Mouse (Mus musculus) frontal cortex, postnatal 25 days (tissue): Measurements from ENCODE around the gene Ltbp1.
"Not testable (repeated sequence)": the region's sequence is repeated elsewhere in the genome, so short reads cannot be mapped to it uniquely, and the experiment has no call there.

Experiments
- DNase-seq, 2 experiments: peaks; one replicate each; pipeline ENCODE4 v3.0.0; 2022; ENCODE audit warnings: low spot score in 2 of 2

Ltbp1 gene

DNA sequence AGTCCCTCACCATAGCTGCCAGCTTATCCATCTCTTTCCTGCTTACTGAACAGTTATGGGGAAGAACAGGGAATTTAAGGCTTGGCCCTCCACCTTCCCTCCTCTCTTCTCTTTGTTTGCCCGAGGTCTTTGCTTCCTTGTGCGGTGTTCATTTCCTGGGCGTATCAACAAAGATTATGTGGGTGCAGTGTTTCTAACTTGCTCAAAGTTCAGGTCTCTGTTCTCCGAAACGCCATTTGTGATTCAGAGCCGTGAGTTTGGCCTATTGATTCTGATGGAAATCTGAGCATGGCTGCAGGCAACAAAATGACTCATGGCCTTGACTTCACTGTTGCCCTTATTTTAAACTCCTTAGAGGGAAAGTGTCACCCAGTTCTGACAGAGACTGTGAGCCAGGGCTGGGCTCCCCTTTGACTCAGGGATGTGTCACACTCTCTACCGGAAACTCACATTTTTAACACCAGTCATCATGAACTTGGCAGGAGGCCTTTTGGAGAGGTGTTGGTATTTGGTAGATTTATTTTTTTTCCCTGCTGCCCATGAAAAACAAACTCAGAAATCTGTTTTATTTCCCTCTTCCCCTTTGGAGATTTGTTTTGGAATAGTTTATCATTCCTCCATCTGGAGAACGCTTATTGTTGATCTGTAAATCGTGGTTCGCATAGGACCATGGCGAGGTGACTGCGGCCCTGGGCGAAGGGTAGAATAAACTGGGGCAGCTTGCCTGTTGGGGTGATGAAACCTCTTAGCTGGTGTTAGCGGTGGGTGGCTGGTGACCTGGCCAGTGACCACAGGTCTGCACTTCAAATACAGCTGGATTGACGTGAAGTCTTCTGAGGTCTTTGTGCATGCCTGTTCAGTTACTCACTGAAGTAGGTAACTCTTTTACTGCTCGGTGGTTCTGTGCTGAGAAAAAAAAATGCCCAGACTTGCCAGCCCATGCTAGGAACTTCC is 105.2 kb downstream of the Ltbp1 start:
- DNase-seq, result no peak

- DNase-seq, result no peak
Observed at GRCm38 (mm10) chr17:75115594-75115993, 110.2 kb downstream of the Ltbp1 start.

- DNase-seq, result no peak
Observed at GRCm38 (mm10) chr17:75118896-75119295, 113.5 kb downstream of the Ltbp1 start.

DNA sequence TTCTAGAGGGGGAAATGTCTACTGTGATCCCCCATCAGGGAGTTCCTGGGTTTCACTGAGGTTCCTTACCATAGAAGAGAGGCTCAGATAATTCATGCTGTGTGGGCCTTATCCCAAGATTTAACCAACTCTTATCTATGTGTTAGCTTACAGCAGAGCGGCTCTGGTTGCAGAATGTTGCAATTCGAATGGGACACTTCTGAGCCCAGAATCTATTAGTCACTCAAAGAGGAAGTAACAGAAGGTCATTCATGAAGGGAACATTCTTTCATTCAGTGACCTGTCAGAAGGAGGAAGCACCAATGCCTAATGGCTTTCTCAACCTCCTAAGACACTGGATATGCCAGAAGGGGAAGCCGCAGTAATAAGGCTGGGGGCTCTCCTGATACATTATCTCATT is 114.1 kb downstream of the Ltbp1 start:
- DNase-seq, result no peak

- DNase-seq, result no peak
Observed at GRCm38 (mm10) chr17:75120071-75120470, 114.7 kb downstream of the Ltbp1 start.

GRCm38 (mm10) chr17:75122584-75123282 is 117.4 kb downstream of the Ltbp1 start:
- DNase-seq, result no peak

- no peak for DNase-seq
Observed at GRCm38 (mm10) chr17:75128337-75128935, 123.1 kb downstream of the Ltbp1 start.

- no peak for DNase-seq
Observed at GRCm38 (mm10) chr17:75133983-75134382, 128.6 kb downstream of the Ltbp1 start.

- DNase-seq, result no peak
Observed at GRCm38 (mm10) chr17:75139731-75140130, 134.4 kb downstream of the Ltbp1 start.

DNA sequence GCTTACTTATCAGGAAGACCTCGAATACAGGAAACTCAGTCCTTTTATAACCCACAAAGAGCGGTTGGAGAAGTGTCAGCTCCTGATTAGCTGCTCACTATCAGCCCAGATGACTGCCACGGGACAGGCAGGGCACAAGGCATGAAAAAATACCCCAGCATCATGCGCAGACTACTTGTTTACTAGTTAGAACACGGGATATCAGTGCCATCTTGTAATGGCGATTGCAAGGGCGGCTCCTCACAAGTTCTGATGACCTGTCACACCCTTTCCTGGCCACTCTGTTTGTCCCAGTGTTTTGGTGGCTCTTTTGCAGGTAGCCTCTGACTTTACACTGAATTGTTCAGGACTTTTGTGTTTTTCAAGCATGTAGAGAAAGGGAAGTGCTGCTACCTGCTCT is 137.5 kb downstream of the Ltbp1 start:
- not testable (repeated sequence) for DNase-seq

DNA sequence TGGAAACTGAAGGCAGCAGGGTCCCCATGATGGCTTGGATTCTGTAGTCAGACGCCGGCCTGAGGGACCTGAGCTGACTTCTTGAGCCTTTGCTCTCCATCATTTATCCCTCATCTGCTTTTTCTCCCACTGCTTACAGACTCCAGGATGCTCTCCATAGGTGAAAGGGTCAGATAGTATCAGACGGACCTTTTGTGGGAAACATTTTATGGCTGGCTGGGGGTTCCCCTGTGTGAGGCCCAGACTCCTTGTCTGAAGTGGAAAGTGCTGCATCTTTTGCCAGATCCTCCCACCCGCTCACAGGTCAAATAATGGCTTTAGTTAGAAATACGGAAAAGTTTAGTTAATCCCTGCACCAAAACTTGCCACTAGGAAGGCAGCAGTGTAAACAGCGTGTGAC is 138.6 kb downstream of the Ltbp1 start:
- no peak for DNase-seq

- no peak for DNase-seq
Observed at GRCm38 (mm10) chr17:75147218-75147617, 141.8 kb downstream of the Ltbp1 start.

- no peak for DNase-seq
Observed at GRCm38 (mm10) chr17:75151800-75152199, 146.4 kb downstream of the Ltbp1 start.

- DNase-seq, result no peak
Observed at GRCm38 (mm10) chr17:75153088-75153487, 147.7 kb downstream of the Ltbp1 start.

GRCm38 (mm10) chr17:75158385-75158784 is 153.0 kb downstream of the Ltbp1 start:
- no peak for DNase-seq

DNA sequence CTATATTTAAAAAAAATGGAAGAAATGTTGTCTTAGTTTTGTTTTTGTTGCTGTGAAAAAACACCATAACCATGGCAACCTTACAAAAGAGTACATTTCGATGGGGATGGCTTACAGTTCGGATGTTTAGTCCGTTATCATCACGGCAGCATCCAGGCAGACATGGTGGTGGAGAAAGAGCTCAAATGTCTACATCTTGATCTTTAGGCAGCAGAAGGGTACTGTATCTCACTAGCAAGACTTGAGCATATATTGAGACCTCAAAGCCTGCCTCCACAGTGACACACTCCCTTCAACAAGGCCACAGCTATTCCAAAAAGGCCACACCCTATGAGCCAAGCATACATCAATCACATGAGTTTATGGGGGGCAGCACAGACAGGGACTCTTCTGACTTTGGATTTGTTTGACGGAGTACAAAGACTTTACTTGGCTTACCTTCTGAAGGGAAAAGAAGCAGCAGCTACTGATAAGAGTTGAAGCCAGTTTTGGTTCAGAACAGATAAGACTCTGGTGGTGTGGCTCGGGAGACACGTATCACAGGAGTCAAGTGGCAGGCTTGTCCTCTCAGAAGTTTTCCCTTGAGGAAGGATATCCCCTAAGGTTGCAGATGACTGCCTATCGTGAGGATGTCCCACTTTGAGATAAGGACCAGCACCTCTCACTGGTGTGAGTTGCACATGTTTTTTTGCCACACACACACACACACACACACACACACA is 153.9 kb downstream of the Ltbp1 start:
- DNase-seq, result no peak

GRCm38 (mm10) chr17:75161062-75161461 is 155.7 kb downstream of the Ltbp1 start:
- DNase-seq, result no peak

GRCm38 (mm10) chr17:75161931-75162330 is 156.6 kb downstream of the Ltbp1 start:
- DNase-seq, result no peak

GRCm38 (mm10) chr17:75164566-75164965 is 159.2 kb downstream of the Ltbp1 start:
- no peak for DNase-seq

GRCm38 (mm10) chr17:75168572-75169200 is 163.3 kb downstream of the Ltbp1 start:
- no peak for DNase-seq

DNA sequence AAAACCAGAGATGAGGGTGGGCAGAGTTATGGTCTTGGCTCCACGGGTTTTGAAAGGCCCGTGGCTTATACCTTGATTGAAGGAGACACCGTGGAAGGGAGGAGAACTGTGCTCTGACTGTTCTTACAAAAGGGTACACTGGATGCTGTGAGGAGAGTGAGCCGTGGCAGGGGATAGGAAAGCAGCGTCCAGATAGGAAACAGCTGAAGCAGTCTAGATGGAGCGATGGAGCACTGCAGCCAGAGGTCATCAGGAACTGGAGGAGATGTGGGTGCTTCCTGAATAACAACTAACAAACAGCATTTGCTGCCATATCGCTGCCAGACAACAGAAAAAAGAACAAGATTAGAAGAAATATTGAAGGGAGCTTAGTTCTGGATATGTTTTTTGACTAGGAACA is 166.3 kb downstream of the Ltbp1 start:
- no peak for DNase-seq
